Mouse (Mus musculus): Measurements from ENCODE around the gene Nudt21. TPM values are rescaled to one million over a fixed set of nuclear protein-coding genes. Genes with fewer than 3 reads are reported as not detected.

Gene Nudt21
- polyA plus RNA-seq, 1 experiment from 2014 or later = 77.1 TPM

GRCm38 (mm10) chr8:93968293-93968692, 68.5 kb downstream of the Nudt21 start:
- Histone ChIP-seq H3K36me3 (ENCODE audit: control insufficient read depth, insufficient read depth, low read length) (peaks cover 46% of the 10 kb centered on the region), H3K4me2 (ENCODE audit: low read length) (no peak overlapping the region), H3K9me3 (ENCODE audit: control insufficient read depth, low read length) (no peaks in the 10 kb centered on the region), H3K4me3 (ENCODE audit: low read length) (no peak overlapping the region), H3K27ac (ENCODE audit: low read depth, low read length) (no peak overlapping the region), H3K9ac (ENCODE audit: low read depth, low read length) (no peak overlapping the region), H3K27me3 (replicated peaks; ENCODE audit: control insufficient read depth, insufficient read depth, low read length) (no peaks in the 10 kb centered on the region), H3K4me1 (ENCODE audit: control insufficient read depth, insufficient read depth, low read depth, low read length) (no peaks in the 10 kb centered on the region)
- ATAC-seq = 0 out of 2 replicates have a peak, but pooled peaks have one; percentile 12
- WGBS = 78% methylated on average over 6 of the region's 6 CpGs

Other genes starting within 250 kb of the Nudt21 start
- 215 and 237 TPM in 2 replicates for gene Gnao1, start 227.1 kb downstream of the Nudt21 start, polyA plus RNA-seq (2015; fragmentation: Nextera tagmentation; extraction: Ambion mirVana)
- gene Amfr, start 24.2 kb downstream of the Nudt21 start, polyA plus RNA-seq (2015; fragmentation: Nextera tagmentation; extraction: Ambion mirVana) = 57.4 and 71.5 TPM in 2 replicates
- 15.8 and 16.2 TPM in 2 replicates for gene Ogfod1, start 167 bp upstream of the Nudt21 start, polyA plus RNA-seq (2015; fragmentation: Nextera tagmentation; extraction: Ambion mirVana)
- 18.0 and 22.0 TPM in 2 replicates for gene Bbs2, start 61.9 kb upstream of the Nudt21 start, polyA plus RNA-seq (2015; fragmentation: Nextera tagmentation; extraction: Ambion mirVana)
- not detected in 2 replicates for gene Mt4, start 100.2 kb upstream of the Nudt21 start, polyA plus RNA-seq (2015; fragmentation: Nextera tagmentation; extraction: Ambion mirVana)
- 242 and 317 TPM in 2 replicates for gene Mt3, start 115.6 kb upstream of the Nudt21 start, polyA plus RNA-seq (2015; fragmentation: Nextera tagmentation; extraction: Ambion mirVana)
- gene Mt2, start 135.6 kb upstream of the Nudt21 start, polyA plus RNA-seq (2015; fragmentation: Nextera tagmentation; extraction: Ambion mirVana) = 30.4 and 53.8 TPM in 2 replicates
- 126 and 210 TPM in 2 replicates for gene Mt1, start 142.1 kb upstream of the Nudt21 start, polyA plus RNA-seq (2015; fragmentation: Nextera tagmentation; extraction: Ambion mirVana)
- 54.0 and 62.1 TPM in 2 replicates for gene Nup93, start 177.5 kb upstream of the Nudt21 start, polyA plus RNA-seq (2015; fragmentation: Nextera tagmentation; extraction: Ambion mirVana)

All from hindbrain, embryonic 16.5 days (tissue).